Mouse (Mus musculus): Measurements from ENCODE around the gene Ddx51. TPM values are rescaled to one million over a fixed set of nuclear protein-coding genes. Genes with fewer than 3 reads are reported as not detected.

The Ddx51 gene
- polyA plus RNA-seq (2017; shearing (Covaris generic)): 10 to 100 TPM; 43.3 to 65.3 TPM

DNA sequence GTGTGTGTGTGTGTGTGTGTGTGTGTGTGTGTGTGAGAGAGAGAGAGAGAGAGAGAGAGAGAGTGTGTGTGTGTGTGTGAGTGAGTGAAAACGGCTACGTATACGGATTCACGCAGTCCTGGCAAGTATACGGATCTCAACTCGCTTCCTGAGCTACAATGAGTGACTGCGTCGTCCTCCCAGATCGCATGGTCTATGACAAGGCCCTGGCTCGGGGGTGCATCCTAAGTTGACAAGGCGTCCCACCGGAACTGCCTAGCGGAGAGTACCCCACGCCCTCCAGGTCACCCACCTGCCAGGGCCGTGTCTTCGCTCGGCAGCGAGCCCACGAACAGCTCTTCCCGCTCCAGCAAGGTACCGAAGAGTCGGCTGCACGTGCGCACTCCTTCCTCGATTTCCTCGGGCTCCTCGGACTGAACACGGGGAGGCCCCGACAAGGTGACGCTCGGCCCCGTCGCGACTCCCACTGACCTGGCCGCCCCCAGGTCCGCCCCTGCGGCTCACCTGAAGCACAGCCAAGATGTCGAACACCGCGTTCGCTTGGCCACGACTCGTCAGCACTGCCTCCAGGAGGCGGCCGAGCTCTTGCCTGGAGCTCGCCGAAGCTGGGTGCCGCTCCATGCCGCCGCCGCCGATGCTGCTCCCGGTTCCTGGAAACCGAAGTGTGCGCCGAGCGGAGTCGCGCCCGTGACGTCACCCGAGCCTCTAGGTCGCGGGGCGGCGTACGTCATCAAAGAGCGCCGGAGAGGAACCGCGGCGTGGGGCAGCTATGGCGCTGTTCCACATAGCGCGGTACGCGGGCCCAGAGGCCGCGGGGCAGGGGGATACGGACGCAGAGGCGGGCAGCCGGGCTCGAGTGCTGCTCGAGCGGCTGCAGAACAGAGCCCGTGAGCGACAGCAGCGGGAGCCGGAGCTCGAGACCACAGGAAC is at the start of gene Ddx51, which contains the start of gene Noc4l:
Gene Ddx51 (plus strand): TSS at position 733 of the 930 bp plus-strand sequence.
Gene Noc4l (minus strand): TSS at position 699 of the 930 bp plus-strand sequence.

Other genes starting within 250 kb of the Ddx51 start
- 10 to 100 TPM; 36.8 to 42.6 TPM for gene Fbrsl1, start 204.9 kb upstream of the Ddx51 start, polyA plus RNA-seq (2017; shearing (Covaris generic))
- 10 to 100 TPM in 1 of 2 experiments, 1 to 10 TPM in 1; 6.4 to 18.1 TPM for gene Galnt9, start 109.1 kb upstream of the Ddx51 start, polyA plus RNA-seq (2017; shearing (Covaris generic))
- 10 to 100 TPM; 72.2 to 91.8 TPM for gene Noc4l, start within 50 bp of the Ddx51 start, polyA plus RNA-seq (2017; shearing (Covaris generic))
- 10 to 100 TPM; 42.1 to 52.9 TPM for gene Ep400, start 117.3 kb downstream of the Ddx51 start, polyA plus RNA-seq (2017; shearing (Covaris generic))
- gene Pus1, start 127.2 kb downstream of the Ddx51 start, polyA plus RNA-seq (2017; shearing (Covaris generic)): 10 to 100 TPM; 33.4 to 36.9 TPM
- 10 to 100 TPM; 25.6 to 26.0 TPM for gene Ulk1, start 156.6 kb downstream of the Ddx51 start, polyA plus RNA-seq (2017; shearing (Covaris generic))
- gene Hscb, start 186.3 kb downstream of the Ddx51 start, polyA plus RNA-seq (2017; shearing (Covaris generic)): 10 to 100 TPM; 17.4 to 22.2 TPM
- gene Chek2, start 186.5 kb downstream of the Ddx51 start, polyA plus RNA-seq (2017; shearing (Covaris generic)): 1 to 10 TPM; 5.4 to 8.3 TPM
- gene Ttc28, start 226.4 kb downstream of the Ddx51 start, polyA plus RNA-seq (2017; shearing (Covaris generic)): 1 to 10 TPM; 5.3 to 6.1 TPM

Measured in inflammation-experienced regulatory T-cells (primary cell).